Mouse (Mus musculus): ENCODE results near the gene Atxn3. TPM values are rescaled to one million over a fixed set of nuclear protein-coding genes. Genes with fewer than 3 reads are reported as not detected.

The Atxn3 gene
- total RNA-seq, 2 experiments from 2014 or later = 3.6 to 5.1 TPM

- no peak for DNase-seq
- intact Hi-C loops (cut with DNase I; ENCODE audit: low total_unique reads) = no loop called here
Measured at GRCm38 (mm10) chr12:101899671-101900245, 58.3 kb downstream of the Atxn3 start.

- intact Hi-C loops (cut with DNase I; ENCODE audit: low total_unique reads) = no loop called here
- DNase-seq = no peak
Measured at GRCm38 (mm10) chr12:101898966-101899365, 59.1 kb downstream of the Atxn3 start.

- intact Hi-C loops (cut with DNase I; ENCODE audit: low total_unique reads) = no loop called here
- DNase-seq = no peak
Measured at GRCm38 (mm10) chr12:101897113-101897512, 60.9 kb downstream of the Atxn3 start.

- no peak for DNase-seq
- intact Hi-C loops (cut with DNase I; ENCODE audit: low total_unique reads) = no loop called here
Measured at GRCm38 (mm10) chr12:101893296-101893695, 64.8 kb downstream of the Atxn3 start.

GRCm38 (mm10) chr12:101892832-101893231, 65.2 kb downstream of the Atxn3 start:
- no peak for DNase-seq
- intact Hi-C loops (cut with DNase I; ENCODE audit: low total_unique reads) = no loop called here

- intact Hi-C loops (cut with DNase I; ENCODE audit: low total_unique reads) = no loop called here
- DNase-seq = no peak
Measured at GRCm38 (mm10) chr12:101891066-101891465, 67.0 kb downstream of the Atxn3 start.

- no peak for DNase-seq
- intact Hi-C loops (cut with DNase I; ENCODE audit: low total_unique reads) = no loop called here
Measured at GRCm38 (mm10) chr12:101889351-101889750, 68.7 kb downstream of the Atxn3 start.

GRCm38 (mm10) chr12:101888312-101888711, 69.7 kb downstream of the Atxn3 start:
- intact Hi-C loops (cut with DNase I; ENCODE audit: low total_unique reads) = no loop called here
- no peak for DNase-seq

GRCm38 (mm10) chr12:101884926-101885325, 73.1 kb downstream of the Atxn3 start:
- intact Hi-C loops (cut with DNase I; ENCODE audit: low total_unique reads) = no loop called here

GRCm38 (mm10) chr12:101876374-101876773, 81.7 kb downstream of the Atxn3 start:
- intact Hi-C loops (cut with DNase I; ENCODE audit: low total_unique reads) = loop anchor here (10.0 kb wide), 1 partner anchor 762 kb away; no protein-coding TSS in a partner anchor
- no peak for DNase-seq

More at GRCm38 (mm10) chr12:101884926-101885325, 73.1 kb downstream of the Atxn3 start:
- no peak for DNase-seq

- DNase-seq = no peak
Measured at GRCm38 (mm10) chr12:101875107-101875506, 82.9 kb downstream of the Atxn3 start.

More at GRCm38 (mm10) chr12:101875107-101875506, 82.9 kb downstream of the Atxn3 start:
- intact Hi-C loops (cut with DNase I; ENCODE audit: low total_unique reads) = loop anchor here (10.0 kb wide), 1 partner anchor 760 kb away; no protein-coding TSS in a partner anchor

Other genes starting within 250 kb of the Atxn3 start
- under 1 TPM; 0.22 to 0.49 TPM for gene Tc2n, start 239.7 kb downstream of the Atxn3 start, total RNA-seq (2021)
- gene Fbln5, start 139.2 kb downstream of the Atxn3 start, total RNA-seq (2021) = 10 to 100 TPM; 34.2 to 39.6 TPM
- 10 to 100 TPM; 17.6 to 19.4 TPM for gene Trip11, start 45.0 kb downstream of the Atxn3 start, total RNA-seq (2021)
- gene Cpsf2, start 17.7 kb upstream of the Atxn3 start, total RNA-seq (2021) = 10 to 100 TPM; 11.0 to 11.3 TPM
- under 1 TPM; 0.09 to 0.23 TPM for gene Slc24a4, start 170.5 kb upstream of the Atxn3 start, total RNA-seq (2021)

Data from gastrocnemius, postnatal 14 days (tissue).